Mouse (Mus musculus): Measurements from ENCODE around the gene Htatip2. TPM values are rescaled to one million over a fixed set of nuclear protein-coding genes. Genes with fewer than 3 reads are reported as not detected.

Htatip2 gene
- polyA plus RNA-seq, 1 experiment from 2014 or later: 3.0 TPM

DNA sequence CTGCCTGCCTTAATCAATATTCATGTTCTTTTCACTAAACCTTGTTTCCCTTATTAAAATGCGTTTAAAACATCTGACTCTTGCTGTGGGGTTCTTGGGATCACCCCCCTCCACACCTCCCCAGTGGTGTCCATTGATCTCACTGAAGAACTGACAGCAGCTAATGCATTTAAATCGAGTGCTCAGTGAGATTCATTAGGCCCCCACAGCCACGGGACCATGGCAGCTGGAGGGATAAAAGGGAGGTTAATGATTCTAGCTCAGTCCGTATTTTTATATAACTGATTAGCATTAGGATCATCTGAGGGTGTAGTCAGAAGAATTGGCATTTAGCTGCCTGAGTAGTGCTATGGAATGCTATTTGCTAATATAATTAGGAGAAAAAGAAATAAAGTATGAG, 60.5 kb downstream of the Htatip2 start:
- DNase-seq (ENCODE audit: low spot score) (no peak), ATAC-seq (replicated peaks; ENCODE audit: low FRiP score) (peak; percentile 39; the same call in 1 of the 2 replicates)
- no peak overlapping the region for H3K9ac ChIP-seq (ENCODE audit: low read length)
- H3K27me3 ChIP-seq (ENCODE audit: control insufficient read depth, insufficient read depth, low read length): no peaks in the 10 kb centered on the region
- H3K4me1 ChIP-seq (replicated peaks; ENCODE audit: control insufficient read depth, insufficient read depth, low read length): 0 out of 2 replicates have a peak, but pooled peaks cover 3% of the 10 kb centered on the region
- H3K36me3 ChIP-seq (ENCODE audit: control insufficient read depth, insufficient read depth, low read length): peaks cover 2% of the 10 kb centered on the region; the same call in 1 of the 2 replicates
- H3K4me2 ChIP-seq (ENCODE audit: low read depth, low read length, severe bottlenecking): no peak overlapping the region
- H3K4me3 ChIP-seq (ENCODE audit: low read depth, low read length): no peak overlapping the region
- WGBS: 22% methylated on average over 4 of the region's 4 CpGs
- H3K27ac ChIP-seq (ENCODE audit: low read depth, low read length): no peak overlapping the region
- H3K9me3 ChIP-seq (ENCODE audit: control insufficient read depth, low read length): no peaks in the 10 kb centered on the region

DNA sequence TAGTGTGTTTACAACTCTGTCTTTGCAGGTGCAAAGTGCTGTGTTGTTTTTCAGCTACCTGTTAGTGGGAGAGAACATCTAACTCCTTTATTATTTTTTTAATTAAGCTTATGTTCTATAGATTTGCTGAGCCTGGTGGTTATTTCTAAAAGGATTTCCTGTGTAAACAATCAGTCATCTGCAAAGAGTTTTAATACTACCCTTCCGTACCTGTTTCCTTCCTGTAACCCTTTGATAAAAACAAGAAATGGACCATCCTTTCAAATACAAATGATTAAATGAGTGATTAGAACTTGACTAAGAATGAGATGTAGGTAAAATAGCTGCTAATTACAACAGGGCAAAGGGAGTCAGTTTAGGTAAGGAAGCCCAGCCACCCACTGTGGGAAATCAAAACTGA, 62.5 kb downstream of the Htatip2 start:
- H3K27ac ChIP-seq (ENCODE audit: low read depth, low read length): no peak overlapping the region
- no peak overlapping the region for H3K4me2 ChIP-seq (ENCODE audit: low read depth, low read length, severe bottlenecking)
- no peak overlapping the region for H3K9ac ChIP-seq (ENCODE audit: low read length)
- 0 out of 2 replicates have a peak, but pooled peaks cover 3% of the 10 kb centered on the region for H3K4me1 ChIP-seq (replicated peaks; ENCODE audit: control insufficient read depth, insufficient read depth, low read length)
- no peaks in the 10 kb centered on the region for H3K27me3 ChIP-seq (ENCODE audit: control insufficient read depth, insufficient read depth, low read length)
- no peak overlapping the region for H3K4me3 ChIP-seq (ENCODE audit: low read depth, low read length)
- ATAC-seq (replicated peaks; ENCODE audit: low FRiP score): no peak
- H3K9me3 ChIP-seq (ENCODE audit: control insufficient read depth, low read length): no peaks in the 10 kb centered on the region
- no peak for DNase-seq (ENCODE audit: low spot score)
- 0 out of 2 replicates have a peak, but pooled peaks cover 2% of the 10 kb centered on the region for H3K36me3 ChIP-seq (ENCODE audit: control insufficient read depth, insufficient read depth, low read length)
- 91% methylated on average over 1 of the region's 1 CpGs for WGBS

DNA sequence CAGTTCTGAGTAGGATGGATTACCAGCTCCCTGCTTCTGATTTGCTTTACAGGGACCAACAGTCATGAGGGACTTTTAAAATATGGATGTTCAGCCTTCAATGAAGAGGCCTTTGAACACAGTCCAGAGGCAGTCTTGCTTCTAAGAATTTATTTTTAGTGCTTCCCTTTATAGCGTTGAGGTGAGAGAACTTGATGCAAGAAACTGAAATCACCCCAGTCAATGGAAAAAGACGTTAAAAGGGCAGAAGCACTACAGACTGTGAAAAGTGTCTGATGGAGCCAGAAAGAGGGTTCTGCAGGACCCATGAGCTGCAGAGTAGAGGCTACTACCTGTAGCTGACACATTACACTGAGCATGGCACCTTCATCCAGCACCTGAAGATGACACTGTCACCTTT, 63.1 kb downstream of the Htatip2 start:
- Histone ChIP-seq H3K36me3 (ENCODE audit: control insufficient read depth, insufficient read depth, low read length) (0 out of 2 replicates have a peak, but pooled peaks cover 2% of the 10 kb centered on the region), H3K9me3 (ENCODE audit: control insufficient read depth, low read length) (no peaks in the 10 kb centered on the region), H3K4me1 (replicated peaks; ENCODE audit: control insufficient read depth, insufficient read depth, low read length) (0 out of 2 replicates have a peak, but pooled peaks cover 3% of the 10 kb centered on the region), H3K9ac (ENCODE audit: low read length) (no peak overlapping the region), H3K4me2 (ENCODE audit: low read depth, low read length, severe bottlenecking) (no peak overlapping the region), H3K27me3 (ENCODE audit: control insufficient read depth, insufficient read depth, low read length) (no peaks in the 10 kb centered on the region), H3K4me3 (ENCODE audit: low read depth, low read length) (no peak overlapping the region), H3K27ac (ENCODE audit: low read depth, low read length) (no peak overlapping the region)
- ATAC-seq (replicated peaks; ENCODE audit: low FRiP score) (no peak), DNase-seq (ENCODE audit: low spot score) (no peak)
- WGBS: 91% methylated on average over 2 of the region's 2 CpGs

Other genes with a start within 250 kb of the Htatip2 start
- gene Dbx1, start 122.3 kb upstream of the Htatip2 start, polyA plus RNA-seq (2014; fragmentation: Nextera tagmentation; extraction: Ambion mirVana): 31.0 and 33.3 TPM in 2 replicates
- gene Prmt3, start 19.2 kb downstream of the Htatip2 start, polyA plus RNA-seq (2014; fragmentation: Nextera tagmentation; extraction: Ambion mirVana): 63.8 and 63.9 TPM in 2 replicates
- not detected in 2 replicates for gene Slc6a5, start 151.0 kb downstream of the Htatip2 start, polyA plus RNA-seq (2014; fragmentation: Nextera tagmentation; extraction: Ambion mirVana)
- 0.92 and 1.1 TPM in 2 replicates for gene Nell1, start 215.7 kb downstream of the Htatip2 start, polyA plus RNA-seq (2014; fragmentation: Nextera tagmentation; extraction: Ambion mirVana)